ENCODE assay signal across 16 mouse cellular contexts in genomic region chr15:98982100-98982499, GRCm38 (mm10). TPM values are rescaled to one million over a fixed set of nuclear protein-coding genes. Genes with fewer than 3 reads are reported as not detected.
DNase-seq lines count a peak whose midpoint lies in the region; ATAC-seq lines count a peak whose summit lies in the region.
"Had no signal": no experiment of that assay in that cellular context is flagged by ENCODE, and none has a peak within 500 bp of the region (broad histone marks: within the 10 kb centered on the region; RNA-seq: fewer than 3 reads in every experiment).

No protein-coding gene starts in this region.

- no peak overlapping the region for H3K9ac ChIP-seq in midbrain, embryonic 11.5 days (ENCODE audit: low read length)
- H3K9ac ChIP-seq in hindbrain, embryonic 15.5 days: no peak overlapping the region
- H3K9ac ChIP-seq: kidney, embryonic 15.5 days had no signal

- H3K27ac ChIP-seq in midbrain, embryonic 10.5 days (replicated peaks): peak overlapping the region; percentile 95
- no peak overlapping the region for H3K27ac ChIP-seq in midbrain, embryonic 11.5 days (ENCODE audit: low read depth, low read length)
- H3K27ac ChIP-seq in hindbrain, embryonic 15.5 days (replicated peaks): peak overlapping the region; percentile 96
- H3K27ac ChIP-seq: kidney, embryonic 15.5 days had no signal

- H3K4me3 ChIP-seq in midbrain, embryonic 10.5 days: no peak overlapping the region
- H3K4me3 ChIP-seq in midbrain, embryonic 11.5 days (ENCODE audit: low read depth, low read length): no peak overlapping the region
- H3K4me3 ChIP-seq in hindbrain, embryonic 15.5 days: no peak overlapping the region
- H3K4me3 ChIP-seq: kidney, embryonic 15.5 days had no signal

- no peaks in the 10 kb centered on the region for H3K9me3 ChIP-seq in midbrain, embryonic 10.5 days (replicated peaks)
- H3K9me3 ChIP-seq in midbrain, embryonic 11.5 days (ENCODE audit: control insufficient read depth, low read length): no peaks in the 10 kb centered on the region
- no peaks in the 10 kb centered on the region for H3K9me3 ChIP-seq in hindbrain, embryonic 15.5 days
- H3K9me3 ChIP-seq: kidney, embryonic 15.5 days had no signal

- no peaks in the 10 kb centered on the region for H3K36me3 ChIP-seq in midbrain, embryonic 10.5 days
- no peaks in the 10 kb centered on the region for H3K36me3 ChIP-seq in midbrain, embryonic 11.5 days (ENCODE audit: control insufficient read depth, insufficient read depth, low read length)
- H3K36me3 ChIP-seq in hindbrain, embryonic 15.5 days: no peaks in the 10 kb centered on the region
- H3K36me3 ChIP-seq: kidney, embryonic 15.5 days had no signal

- H3K4me2 ChIP-seq in midbrain, embryonic 11.5 days: no peak overlapping the region
- H3K4me2 ChIP-seq in hindbrain, embryonic 15.5 days: no peak overlapping the region; the same call in 1 of the 2 replicates
- H3K4me2 ChIP-seq: kidney, embryonic 15.5 days had no signal

- peak; percentile 41 for DNase-seq in adrenal gland, postnatal 10 days
- DNase-seq in adrenal gland, postnatal 4 days (ENCODE audit: low spot score in 2 of 2): no peak
- DNase-seq in midbrain, embryonic 10.5 days (ENCODE audit: low spot score): no peak
- no peak for DNase-seq in midbrain, embryonic 11.5 days (ENCODE audit: low spot score, missing footprints)
- no peak for DNase-seq in right cerebral cortex, postnatal 25 days
- no peak for DNase-seq in lung, postnatal 4 days
- no peak for DNase-seq in right cerebral cortex, adult 2 months (ENCODE audit: low spot score in 2 of 2)
- DNase-seq: cerebellum, adult 9-10 months; heart, postnatal 4 days; lung, postnatal 10 days; spleen, adult 18-20 months had no signal

- H3K27me3 ChIP-seq in midbrain, embryonic 10.5 days (ENCODE audit: low read depth, poor library complexity, severe bottlenecking): peaks cover 10% of the 10 kb centered on the region; the same call in 1 of the 2 replicates
- no peaks in the 10 kb centered on the region for H3K27me3 ChIP-seq in midbrain, embryonic 11.5 days (ENCODE audit: control insufficient read depth, insufficient read depth, low read length)
- H3K27me3 ChIP-seq in hindbrain, embryonic 15.5 days: no peaks in the 10 kb centered on the region
- H3K27me3 ChIP-seq: kidney, embryonic 15.5 days had no signal

- peaks cover 94% of the 10 kb centered on the region for H3K4me1 ChIP-seq in midbrain, embryonic 10.5 days
- H3K4me1 ChIP-seq in midbrain, embryonic 11.5 days (ENCODE audit: control insufficient read depth, insufficient read depth, low read length): peaks cover 60% of the 10 kb centered on the region
- H3K4me1 ChIP-seq in hindbrain, embryonic 15.5 days (replicated peaks): peaks cover 58% of the 10 kb centered on the region

- 73% methylated on average over 6 of the region's 6 CpGs for WGBS in midbrain, embryonic 10.5 days
- WGBS in midbrain, embryonic 11.5 days: 65% methylated on average over 6 of the region's 6 CpGs
- 65% methylated on average over 6 of the region's 6 CpGs for WGBS in hindbrain, embryonic 15.5 days

- ATAC-seq in midbrain, embryonic 11.5 days (ENCODE audit: low FRiP score): no peak
- no peak for ATAC-seq in hindbrain, embryonic 15.5 days (ENCODE audit: low FRiP score, low read depth)

RNA-seq across cellular contexts. Expression of gene Tuba1a, which starts 28.6 kb away (rescaled TPM):
- total RNA-seq in adrenal gland, postnatal 10 days (2021): 100 to 1,000 TPM; 202 to 313 TPM
- total RNA-seq in adrenal gland, postnatal 4 days (2021): 100 to 1,000 TPM; 323 to 446 TPM
- 4,467 and 6,520 TPM in 2 replicates for polyA plus RNA-seq in midbrain, embryonic 10.5 days (2016; fragmentation: Nextera tagmentation; extraction: Ambion mirVana)
- 7,669 and 8,043 TPM in 2 replicates for polyA plus RNA-seq in midbrain, embryonic 11.5 days (2014; fragmentation: Nextera tagmentation; extraction: Ambion mirVana)
- polyA plus RNA-seq in hindbrain, embryonic 15.5 days (2015; fragmentation: Nextera tagmentation; extraction: Ambion mirVana): 14,750 and 15,534 TPM in 2 replicates

RNA-seq across cellular contexts. Expression of gene Gm49450, which starts 28.7 kb away (rescaled TPM):
- not detected for total RNA-seq in adrenal gland, postnatal 10 days (2021)
- total RNA-seq in adrenal gland, postnatal 4 days (2021): not detected
- not detected in 2 replicates for polyA plus RNA-seq in midbrain, embryonic 10.5 days (2016; fragmentation: Nextera tagmentation; extraction: Ambion mirVana)
- polyA plus RNA-seq in midbrain, embryonic 11.5 days (2014; fragmentation: Nextera tagmentation; extraction: Ambion mirVana): not detected in 2 replicates
- not detected in 2 replicates for polyA plus RNA-seq in hindbrain, embryonic 15.5 days (2015; fragmentation: Nextera tagmentation; extraction: Ambion mirVana)
- total RNA-seq: adrenal gland, postnatal 36 days; heart, postnatal 4 days; layer of hippocampus, postnatal 14 days had no signal
- polyA plus RNA-seq: embryonic facial prominence, embryonic 14.5 days; kidney, embryonic 15.5 days had no signal

RNA-seq across cellular contexts. Expression of gene Tuba1c, which starts 47.6 kb away (rescaled TPM):
- 100 to 1,000 TPM; 144 to 176 TPM for total RNA-seq in adrenal gland, postnatal 10 days (2021)
- total RNA-seq in adrenal gland, postnatal 4 days (2021): 100 to 1,000 TPM; 200 to 217 TPM
- polyA plus RNA-seq in midbrain, embryonic 10.5 days (2016; fragmentation: Nextera tagmentation; extraction: Ambion mirVana): 118 and 129 TPM in 2 replicates
- 102 and 106 TPM in 2 replicates for polyA plus RNA-seq in midbrain, embryonic 11.5 days (2014; fragmentation: Nextera tagmentation; extraction: Ambion mirVana)
- 22.5 and 25.3 TPM in 2 replicates for polyA plus RNA-seq in hindbrain, embryonic 15.5 days (2015; fragmentation: Nextera tagmentation; extraction: Ambion mirVana)

RNA-seq across cellular contexts. Expression of gene Tuba1b, which starts 47.7 kb away (rescaled TPM):
- total RNA-seq in adrenal gland, postnatal 10 days (2021): 100 to 1,000 TPM; 329 to 414 TPM
- 100 to 1,000 TPM; 512 to 526 TPM for total RNA-seq in adrenal gland, postnatal 4 days (2021)
- polyA plus RNA-seq in midbrain, embryonic 10.5 days (2016; fragmentation: Nextera tagmentation; extraction: Ambion mirVana): 2,448 and 2,588 TPM in 2 replicates
- 2,214 and 2,255 TPM in 2 replicates for polyA plus RNA-seq in midbrain, embryonic 11.5 days (2014; fragmentation: Nextera tagmentation; extraction: Ambion mirVana)
- polyA plus RNA-seq in hindbrain, embryonic 15.5 days (2015; fragmentation: Nextera tagmentation; extraction: Ambion mirVana): 1,411 and 1,419 TPM in 2 replicates
